Mouse (Mus musculus) right cerebral cortex, postnatal 14 days (tissue): ENCODE data around the gene Gpx4.

Experiments
- DNase-seq: peaks from one replicate; pipeline ENCODE4 v3.0.0; 2022

Gene Gpx4

DNA sequence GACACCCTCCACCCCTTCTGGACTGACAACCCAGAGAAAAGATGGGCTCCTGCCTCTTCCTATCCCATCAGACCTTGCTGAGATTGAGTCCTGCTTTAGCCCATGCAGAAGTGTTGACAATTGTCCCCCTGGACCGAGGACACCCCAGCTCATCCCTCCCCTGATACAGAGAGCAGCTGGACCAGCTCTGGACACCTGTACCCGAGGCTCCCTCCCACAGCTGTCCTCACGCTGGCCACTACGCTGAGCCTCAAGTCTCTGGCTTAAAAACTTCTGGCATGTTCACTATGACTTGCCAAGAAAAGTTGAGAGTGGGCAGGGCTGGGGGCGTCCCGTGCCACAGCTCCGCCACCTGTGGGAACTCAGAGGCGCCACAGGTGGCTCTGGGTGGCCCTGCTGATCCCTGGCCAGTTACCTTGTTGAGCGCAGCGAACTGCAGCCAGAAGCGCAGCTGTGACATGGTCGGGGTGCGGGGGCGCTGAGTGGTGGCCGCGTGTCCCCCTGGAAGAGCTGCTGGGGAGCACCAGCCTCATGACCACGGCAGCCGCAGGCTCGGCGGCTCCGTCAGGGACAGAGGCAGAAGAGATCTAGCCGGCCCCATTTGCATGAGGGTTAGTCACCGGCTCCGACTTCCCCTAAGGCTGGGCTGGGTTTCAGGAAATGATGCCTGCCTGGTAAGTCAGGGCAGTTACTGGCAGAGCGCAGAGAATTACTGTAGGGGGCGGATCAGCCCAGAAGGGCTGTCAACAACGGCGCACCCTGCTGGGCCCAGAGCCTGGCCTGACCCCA, 28.0 kb downstream of the Gpx4 start:
- DNase-seq, result peak; percentile 44

DNA sequence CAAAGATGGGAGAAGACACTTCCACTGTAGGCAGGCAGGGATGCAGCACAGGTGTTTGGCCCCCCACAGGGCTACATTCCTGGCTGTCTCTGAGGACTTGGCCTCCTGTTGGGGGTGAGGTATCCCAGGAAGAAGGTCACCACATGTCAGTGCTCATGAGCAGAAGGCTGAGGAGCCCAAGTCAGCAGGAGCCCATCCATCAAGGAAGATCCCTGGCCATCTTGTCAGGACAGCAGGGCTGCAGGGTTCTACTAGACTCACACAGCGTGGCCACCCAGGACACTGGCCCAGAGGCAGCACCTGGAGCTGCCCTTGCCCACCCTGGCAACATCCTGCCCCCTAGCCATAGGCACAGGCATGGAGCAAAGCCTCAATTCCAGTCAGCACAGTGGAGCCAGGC, 29.0 kb downstream of the Gpx4 start:
- DNase-seq, result no peak

DNA sequence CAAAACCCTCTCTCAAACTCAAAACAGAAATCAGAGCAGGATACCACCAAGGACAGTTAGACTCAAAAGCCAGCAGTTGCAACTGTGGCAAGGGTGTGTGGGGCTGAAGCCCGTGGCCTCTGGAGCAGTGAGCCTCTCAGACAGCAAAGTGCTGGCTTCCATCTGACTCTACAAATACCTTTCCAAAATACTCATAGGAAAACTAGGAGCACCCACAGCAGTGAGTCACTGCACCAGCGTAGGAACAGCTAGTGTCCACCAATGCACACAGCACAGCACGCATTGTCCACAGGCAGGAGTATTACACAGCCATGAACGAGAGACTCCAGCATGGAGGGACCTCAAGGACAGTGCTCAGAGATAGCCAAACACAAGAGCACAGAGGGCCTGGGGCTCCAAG, 29.4 kb downstream of the Gpx4 start:
- DNase-seq, result no peak

DNA sequence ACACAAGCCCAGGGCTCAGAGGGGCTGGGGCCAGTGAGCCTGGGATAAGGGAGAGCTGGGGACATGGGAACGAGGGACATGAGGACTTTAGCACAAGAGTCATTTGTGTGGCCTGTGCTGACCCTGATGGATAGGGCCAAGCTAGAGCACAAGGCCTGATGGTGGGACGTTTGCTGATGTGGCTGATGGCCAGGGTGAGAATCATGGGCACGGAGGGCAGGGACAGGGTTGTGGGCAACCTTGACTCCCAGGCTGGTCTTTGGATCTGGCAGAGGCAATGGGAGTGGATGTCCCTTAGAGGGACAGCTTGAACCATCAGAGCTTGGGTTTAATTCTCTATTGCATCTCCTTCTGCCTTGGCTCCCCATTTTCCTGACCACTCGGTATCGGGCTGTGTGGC, 30.3 kb downstream of the Gpx4 start:
- DNase-seq, result no peak

DNA sequence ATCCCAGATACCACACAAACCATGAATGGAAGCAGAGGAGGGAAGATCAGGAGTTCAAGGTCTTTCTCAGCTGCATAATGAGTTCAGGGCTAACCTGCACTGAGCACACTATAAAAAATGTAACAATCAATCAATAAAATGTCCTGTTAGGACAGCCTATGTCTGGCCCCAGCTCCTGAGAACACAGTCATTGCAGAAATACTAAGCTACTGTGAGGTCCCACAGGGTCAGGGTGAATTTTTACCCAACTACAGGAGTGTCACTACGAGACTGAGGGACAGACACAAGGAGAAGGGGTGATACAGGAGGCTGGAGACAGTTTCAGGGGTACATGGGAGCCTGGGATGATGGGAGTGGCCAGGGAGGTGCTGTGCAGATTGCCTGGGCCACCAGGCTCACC, 31.4 kb downstream of the Gpx4 start:
- no peak for DNase-seq

DNA sequence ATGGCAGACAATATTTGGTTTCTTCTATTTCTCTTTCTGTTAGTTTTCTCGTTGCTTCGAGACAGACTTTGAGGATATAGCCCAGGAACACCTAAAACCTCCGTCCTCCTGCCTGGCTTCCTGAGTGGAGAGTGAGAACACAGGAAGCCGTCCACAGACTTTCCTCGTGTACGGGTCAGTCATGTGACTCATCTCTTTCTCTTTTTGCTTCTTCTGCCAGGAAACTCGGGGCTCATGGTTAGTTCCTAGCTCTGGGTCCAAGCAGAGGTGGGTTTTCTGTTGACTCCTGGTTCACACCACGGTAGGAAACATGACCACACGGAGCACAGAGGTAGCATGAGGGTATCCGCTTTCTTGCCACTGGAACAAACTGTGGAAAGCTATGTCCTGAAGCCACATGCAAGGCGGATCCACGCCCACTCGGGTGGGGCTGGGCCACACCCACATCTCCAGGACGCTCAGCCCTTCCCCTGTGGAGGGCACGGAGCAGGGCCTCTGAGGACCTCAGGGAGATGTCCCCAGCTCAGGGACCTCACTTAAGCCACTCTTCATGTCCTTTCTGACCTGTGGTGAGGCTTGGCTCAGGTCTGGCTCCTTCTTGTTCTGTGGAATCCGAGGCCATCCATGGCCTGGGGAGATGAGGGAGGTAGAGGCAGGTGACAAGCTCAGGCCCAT, 33.6 kb downstream of the Gpx4 start:
- DNase-seq, result no peak

DNA sequence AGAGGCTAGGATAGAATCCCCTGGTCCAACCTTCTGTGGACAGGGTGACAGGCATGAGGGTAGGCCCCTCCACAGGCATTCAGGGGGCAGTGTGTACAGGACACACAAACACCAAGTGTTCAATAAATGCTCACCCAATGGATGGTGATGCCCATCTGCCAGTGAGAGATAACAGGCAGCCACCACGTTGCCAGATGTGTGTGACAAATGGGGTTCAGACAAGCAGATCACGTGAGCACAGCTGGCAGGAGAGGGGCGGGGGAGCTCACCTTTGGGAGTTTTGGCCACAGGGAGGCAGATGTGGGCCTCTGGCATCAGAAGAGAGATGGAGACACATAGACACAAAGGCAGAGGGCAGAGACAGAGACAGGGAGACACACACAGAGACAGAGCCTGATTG, 34.1 kb downstream of the Gpx4 start:
- no peak for DNase-seq

DNA sequence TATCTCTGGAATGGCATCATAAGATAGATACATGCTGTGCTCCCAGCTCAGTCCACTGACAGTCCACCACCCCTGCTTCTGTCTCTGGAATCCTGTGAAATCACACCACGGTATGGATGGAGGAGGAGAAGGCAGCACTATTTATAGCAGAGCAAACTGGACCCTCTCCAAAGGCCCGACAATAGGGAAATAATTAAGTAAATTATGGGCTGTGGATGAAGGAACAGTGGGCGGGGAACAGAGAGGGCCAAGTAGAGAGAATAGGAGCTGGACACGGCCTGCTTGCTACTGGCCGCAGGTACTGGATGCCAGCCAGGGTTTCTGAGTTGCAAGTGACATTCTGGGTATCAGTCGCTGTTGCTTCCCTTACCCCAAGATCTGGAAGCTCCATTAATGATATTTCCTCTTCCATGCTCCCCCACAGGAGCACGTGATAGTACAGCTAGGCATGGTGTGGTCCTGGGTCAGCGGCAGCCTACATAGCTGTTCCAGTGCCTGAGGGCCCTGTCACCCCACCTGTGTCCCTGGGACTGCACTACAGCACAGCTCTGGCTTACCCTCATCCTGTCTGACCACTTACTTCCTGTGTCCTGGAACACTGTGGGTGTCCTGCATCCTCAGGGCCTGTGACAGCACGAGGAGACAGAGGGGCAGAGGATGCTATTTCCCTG, 38.0 kb downstream of the Gpx4 start:
- DNase-seq, result no peak

DNA sequence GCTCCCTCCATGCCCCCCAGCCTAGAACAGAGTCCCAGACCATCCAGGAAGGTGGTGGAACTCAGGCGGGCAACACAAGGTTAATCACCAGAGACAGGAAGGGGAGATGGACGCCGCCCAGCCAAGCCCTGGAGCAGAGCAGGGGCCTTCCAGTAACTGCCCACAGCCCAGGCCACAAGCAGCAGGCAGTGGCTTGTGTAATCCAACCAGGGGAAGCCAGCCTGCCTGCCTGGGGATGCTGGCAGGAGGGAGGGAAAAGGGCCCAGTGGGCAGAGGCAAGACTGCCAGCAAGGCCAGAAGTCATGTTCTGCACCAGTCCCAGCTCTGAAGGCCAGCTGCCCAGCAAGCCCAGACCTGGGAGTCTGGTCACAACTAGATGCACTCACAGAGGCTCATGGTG, 39.9 kb downstream of the Gpx4 start:
- DNase-seq, result no peak

DNA sequence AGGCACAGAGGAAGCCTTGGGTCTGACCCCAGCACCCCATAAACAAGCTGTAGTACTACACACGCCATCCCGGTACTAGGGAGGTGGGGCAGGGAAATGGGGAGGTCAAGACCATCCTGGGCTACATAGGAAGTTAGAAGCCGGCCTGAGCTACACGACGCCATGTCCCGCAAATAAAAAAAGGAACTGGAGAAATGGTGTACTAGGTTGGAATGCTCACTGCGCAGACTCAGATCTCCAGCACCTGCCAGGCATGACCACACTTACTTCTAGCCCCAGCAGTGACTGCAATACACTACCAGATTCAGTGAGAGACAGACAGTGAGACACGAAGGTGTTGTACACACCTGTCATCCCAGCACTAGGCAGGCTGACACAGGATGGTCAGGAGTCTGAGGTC, 40.5 kb downstream of the Gpx4 start:
- DNase-seq, result no peak

DNA sequence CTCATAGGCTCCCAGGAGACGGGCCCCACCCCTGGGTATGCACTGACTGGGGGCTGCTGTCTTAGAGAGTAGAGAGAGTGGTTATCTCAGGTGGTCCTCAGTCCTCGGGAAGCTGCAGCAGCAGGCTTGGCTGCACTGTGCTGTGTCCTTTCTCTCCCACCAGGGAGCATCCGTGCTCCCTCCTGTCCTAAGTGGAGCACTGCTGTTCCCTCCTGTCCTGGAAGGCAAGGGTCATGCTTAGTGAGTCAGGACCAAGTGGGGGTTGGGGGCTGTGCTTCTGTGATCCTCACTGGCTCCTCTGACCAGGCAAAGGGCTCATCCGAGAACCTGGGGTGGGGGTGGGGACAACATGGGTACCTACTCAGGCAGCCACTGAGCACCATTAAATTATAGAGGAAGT, 42.2 kb downstream of the Gpx4 start:
- DNase-seq, result no peak

DNA sequence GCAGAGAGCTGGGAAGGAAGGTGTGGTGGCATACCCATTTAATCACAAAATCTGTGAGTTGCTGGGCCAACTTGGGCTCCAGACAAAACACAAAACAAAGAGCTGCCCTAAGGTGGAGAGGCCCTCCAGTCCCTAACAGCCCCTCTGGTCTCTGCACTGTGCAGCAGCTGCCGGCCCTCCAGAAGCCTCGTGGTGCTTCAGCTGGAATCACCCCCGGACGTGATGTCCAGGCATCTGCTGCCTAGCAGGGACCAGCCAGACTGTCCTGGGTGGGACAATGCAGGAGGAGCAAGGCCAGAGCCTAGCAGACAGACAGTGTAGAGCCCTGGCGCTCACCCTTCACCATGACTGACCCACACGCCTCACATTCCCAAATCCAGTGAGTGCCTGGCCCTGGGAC, 44.6 kb downstream of the Gpx4 start:
- no peak for DNase-seq

DNA sequence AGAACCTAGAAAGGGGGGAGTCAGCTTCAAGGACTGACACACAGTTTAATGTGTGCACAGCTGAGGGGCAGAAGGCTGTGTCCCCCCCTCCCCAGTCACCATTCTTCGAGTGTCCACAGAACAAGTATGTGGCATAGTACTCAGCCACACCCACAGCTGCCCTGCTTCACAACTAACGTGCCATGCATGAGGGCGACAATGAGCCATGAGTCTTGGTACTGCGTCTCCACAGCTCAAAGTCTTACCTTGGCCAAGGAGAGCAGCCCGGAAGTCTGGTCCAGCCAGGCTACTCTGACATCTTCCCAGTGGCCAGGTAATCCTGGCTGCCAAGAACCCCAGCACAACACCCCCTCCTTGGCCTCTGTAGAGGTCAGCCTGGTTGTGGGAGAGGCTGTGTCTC, 45.7 kb downstream of the Gpx4 start:
- DNase-seq, result no peak

DNA sequence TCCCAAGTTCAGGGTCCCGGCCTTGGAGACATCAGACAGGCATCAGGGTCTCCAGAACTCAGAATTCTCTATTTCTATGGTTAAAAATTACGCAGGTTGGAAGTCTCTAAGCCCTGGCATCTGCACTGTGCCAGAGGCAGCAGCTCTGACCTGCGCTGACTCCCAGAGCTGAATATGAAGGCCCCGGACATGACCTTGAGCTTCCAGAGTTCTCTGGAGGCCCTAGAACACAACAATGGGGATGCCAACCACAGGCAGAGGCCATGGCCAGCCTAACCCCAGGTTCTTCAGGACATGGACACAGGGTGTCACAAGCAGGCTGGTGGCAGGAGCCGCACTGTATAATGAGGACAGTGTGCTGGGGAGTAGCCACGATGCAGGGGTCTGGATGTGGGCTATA, 47.1 kb downstream of the Gpx4 start:
- no peak for DNase-seq

DNA sequence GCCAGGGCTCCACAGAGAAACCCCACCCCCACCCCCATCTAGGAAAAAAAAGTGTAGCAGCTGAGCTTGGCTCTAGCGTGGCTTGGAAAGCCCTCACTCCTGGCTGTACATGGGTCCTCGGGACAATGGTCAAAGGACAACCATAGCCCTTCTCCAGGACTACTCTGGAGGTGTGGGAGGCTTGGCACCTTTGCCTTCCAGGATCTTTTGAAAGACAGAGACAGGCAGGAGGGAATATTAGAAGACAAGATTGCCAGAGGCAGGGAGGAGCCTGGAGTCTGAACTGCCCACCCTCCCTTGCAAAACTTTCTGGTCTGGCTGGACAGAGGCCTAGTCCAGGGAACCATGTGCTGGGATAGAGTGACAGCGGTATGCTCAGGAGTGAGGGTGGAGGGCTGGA, 47.7 kb downstream of the Gpx4 start:
- DNase-seq, result no peak

DNA sequence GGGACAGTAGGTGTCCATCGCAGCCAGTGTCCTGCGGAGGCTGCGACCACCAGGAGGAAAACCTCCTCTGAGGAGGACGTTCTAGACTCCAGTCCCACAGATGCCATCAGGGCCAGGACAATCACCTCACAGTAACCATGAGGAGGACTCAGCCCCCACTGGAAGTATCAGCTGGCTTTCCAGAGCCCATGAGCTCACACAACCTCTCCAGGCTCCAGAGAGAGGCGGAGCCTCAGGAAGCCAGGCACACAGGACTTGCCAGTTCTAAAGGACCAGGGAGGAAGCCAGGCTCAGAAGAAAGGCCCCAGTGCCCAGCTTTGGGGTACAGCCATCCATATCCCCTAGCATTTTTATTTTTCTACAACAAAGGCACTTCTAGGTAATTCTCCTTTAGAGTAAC, 48.6 kb downstream of the Gpx4 start:
- no peak for DNase-seq

DNA sequence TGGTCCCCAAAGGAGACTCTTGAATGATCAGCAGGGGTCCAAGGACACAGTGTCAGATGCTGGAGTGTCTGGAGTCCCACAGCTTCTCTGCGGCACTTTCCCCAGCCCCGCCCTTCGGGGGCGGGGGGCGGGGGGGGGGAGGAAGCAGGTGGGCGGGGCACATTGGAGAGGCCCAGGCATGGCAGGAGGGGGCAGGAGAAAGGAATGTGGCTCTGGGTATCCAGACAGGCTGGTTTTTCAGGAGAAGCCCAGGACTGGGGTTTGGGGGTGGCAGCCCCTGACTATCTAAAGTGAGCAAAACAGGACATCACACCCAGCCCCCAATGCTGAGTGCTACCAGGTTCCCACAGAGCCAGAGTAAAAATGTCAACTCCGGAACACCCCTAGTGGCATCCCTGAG, 50.3 kb downstream of the Gpx4 start:
- no peak for DNase-seq

DNA sequence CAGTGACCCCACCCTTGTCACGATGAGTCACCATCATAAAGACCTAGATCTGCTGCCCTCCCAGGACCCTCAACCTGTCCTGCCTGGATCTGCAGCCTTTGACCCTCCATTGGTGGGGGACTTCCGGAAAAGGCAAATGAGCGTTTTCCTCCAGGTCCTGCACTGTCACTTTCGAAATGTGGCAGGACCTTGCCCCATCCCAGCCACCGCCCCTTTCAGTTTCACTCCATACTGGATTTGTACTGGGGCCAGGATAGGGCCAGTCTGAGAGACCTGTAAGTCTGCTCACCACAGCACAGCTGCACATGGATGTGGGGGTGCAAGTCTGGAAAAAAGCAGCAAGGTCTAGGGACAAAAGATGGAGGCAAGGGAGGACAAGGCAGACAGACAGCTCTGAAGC, 51.7 kb downstream of the Gpx4 start:
- DNase-seq, result no peak

DNA sequence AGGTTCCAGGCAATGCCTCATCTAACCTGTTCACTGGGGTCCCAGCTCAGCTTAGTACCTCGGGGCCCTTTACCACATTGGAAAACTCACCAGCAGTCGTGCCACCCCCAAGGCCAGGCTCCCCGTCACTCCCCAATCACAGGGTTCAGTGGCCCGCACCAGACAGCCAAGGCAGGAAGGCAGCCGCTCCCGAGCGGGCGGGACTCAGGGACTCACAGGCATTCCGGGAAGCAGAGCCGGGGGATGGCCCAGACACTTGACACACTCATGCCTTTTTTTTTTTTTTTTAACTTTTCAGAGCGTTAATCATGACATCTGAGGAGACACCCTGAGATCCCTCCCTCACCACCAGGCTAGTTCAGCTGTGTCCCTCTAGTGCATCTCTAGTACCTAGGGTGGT, 54.0 kb downstream of the Gpx4 start:
- DNase-seq, result no peak

DNA sequence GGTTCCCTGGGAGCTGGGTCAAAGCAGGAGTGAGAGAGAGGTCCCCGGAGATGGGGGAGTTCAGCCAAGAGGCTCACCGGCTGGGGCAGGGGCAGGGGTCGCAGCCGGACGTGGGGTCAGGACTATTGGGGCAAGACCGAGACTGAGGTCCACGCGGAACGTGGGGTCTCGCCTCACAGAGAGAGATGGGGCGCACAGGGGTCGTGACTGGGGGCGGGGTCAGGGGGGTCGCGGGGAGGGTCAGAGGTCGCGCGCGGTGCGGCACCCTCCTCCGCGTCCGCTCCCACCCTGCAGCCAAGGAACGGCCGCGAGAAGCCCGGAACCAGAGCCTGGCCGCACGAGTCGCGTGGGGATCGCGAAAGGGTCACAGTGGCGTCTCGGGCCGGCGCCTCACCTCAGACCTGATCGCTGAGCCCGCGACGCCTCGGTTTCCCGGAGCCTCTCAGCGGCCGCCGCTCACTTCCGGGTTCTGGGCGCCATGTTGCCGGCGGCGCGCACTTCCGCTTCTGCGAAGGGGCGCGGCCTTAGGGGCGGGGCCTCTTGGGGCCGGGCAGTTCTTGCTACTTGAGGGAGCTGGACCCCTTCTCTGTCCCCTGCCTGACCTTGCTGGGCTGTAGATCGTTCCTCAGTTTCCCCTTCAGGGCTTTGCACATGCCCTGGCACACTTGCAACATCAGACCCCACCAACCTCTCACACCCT, 55.4 kb downstream of the Gpx4 start:
- DNase-seq, result peak; percentile 80

DNA sequence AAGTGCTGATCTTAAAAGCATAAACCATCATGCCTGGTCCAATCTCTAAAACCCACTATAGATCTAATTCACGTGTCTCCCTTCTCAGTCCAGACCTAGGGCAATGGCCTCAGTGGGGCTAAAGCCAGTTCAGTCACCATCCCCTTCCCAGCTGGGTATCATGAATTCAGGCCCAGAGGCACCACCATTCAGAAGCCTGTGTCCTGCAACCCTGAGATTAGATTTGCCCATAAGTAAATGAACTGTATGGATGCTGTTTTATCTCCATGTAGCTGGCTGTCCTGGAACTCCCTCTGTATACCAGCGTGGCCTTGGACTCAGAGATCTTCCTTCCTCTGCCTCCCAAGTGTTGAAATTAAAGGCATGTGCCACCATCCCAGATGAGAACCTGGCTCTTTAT, 56.1 kb downstream of the Gpx4 start:
- DNase-seq, result no peak

DNA sequence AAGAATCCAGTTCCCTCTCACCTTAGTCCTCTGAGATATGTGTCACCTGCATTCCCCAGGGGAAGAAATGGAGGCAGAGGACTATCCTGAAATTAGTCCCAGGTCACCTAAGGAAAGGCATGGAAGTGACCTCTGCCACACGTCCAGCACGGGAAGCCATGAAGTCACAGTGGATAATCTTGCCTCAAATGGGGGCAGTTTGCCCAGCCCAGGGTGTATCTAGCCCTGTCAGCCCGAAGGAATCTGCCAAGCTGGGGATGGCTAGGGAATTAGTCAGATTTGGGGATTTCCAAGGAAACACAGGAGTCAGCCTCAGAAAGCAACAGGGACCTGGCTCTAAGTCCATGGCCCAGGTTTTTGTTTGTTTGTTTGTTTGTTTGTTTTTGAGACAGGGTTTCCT, 57.2 kb downstream of the Gpx4 start:
- DNase-seq, result no peak

DNA sequence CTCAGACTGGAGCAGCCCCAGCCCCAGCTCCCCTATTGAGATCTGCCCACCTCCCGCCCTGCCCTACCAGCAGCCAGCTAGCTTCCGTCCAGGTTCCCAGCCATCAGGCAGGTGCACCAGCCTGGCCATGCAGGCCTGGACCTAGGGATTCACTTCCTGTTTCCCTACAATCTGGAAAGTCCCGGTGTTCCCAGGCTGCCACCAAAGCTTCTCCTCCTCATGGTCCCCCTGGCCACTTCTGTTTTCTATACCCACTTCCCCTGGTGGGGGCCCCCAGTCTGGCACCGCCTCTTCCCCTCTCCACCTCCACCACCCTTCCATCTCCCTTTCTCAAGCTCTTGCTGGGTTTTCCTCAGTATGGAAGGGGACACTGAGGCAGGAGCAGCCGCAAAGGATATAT, 58.5 kb downstream of the Gpx4 start, which contains the start of gene Sbno2:
Sbno2 (minus strand) TSS at position 112 of the 400 bp plus-strand sequence.
- no peak for DNase-seq

DNA sequence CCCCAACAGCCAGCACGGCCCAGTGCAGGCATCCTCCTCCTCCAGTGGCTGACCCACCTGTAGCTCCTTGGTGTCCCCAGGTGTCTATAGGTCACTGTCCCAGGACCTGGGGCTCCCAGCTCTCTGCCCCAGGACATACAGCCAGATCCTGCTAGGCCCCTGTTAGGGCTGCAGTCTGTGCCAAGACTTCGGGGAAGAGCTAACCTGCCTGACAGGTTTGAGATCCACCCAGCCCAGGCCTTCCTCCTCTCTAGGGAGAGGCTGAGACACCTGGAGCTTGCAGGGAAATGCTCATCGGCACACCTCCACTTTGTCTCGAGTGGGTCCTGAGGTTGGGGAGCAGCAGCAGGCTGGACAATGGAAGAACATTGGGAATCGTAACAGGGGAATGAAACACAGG, 59.0 kb downstream of the Gpx4 start:
- no peak for DNase-seq
